Mouse (Mus musculus) spleen, adult 2 months (tissue): ENCODE data around the gene Eif4enif1.

Experiments used
- CTCF ChIP-seq: fragments of 200-500 bp; IDR thresholded peaks from 2 replicates; pipeline ENCODE4 v1.5.1; 2011; ENCODE audit warnings: mild to moderate bottlenecking, inconsistent platforms; ENCODE audit not compliant: insufficient read depth, insufficient read length, insufficient replicate concordance; ENCODE audit errors: extremely low read depth
- POLR2A ChIP-seq: fragments of 200-500 bp; IDR thresholded peaks from 2 replicates; pipeline ENCODE4 v1.6.1; 2011; ENCODE audit warnings: low read depth, low read length, inconsistent platforms

DNA sequence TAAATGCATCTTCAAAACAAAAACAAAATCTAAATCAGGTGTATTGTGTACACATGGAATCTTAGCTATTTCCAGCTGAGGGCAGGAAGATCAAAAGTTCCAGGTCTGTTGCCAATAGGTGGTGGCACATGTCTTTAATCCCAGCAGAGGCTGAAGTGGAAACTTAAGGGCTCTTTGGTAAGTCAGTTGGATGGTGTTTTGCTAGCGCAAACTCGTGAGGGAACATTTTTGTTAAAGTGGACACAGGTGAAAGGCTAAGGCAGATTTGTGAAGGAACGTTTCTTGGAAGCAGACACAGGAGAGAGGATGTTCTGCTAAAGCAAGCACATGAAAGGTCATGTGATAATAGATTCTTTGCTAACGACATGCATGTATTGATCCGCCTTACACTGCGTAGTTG lies 81.5 kb downstream of the Eif4enif1 start:
- no peak for TF ChIP-seq POLR2A
- no peak for TF ChIP-seq CTCF
